Mouse (Mus musculus) CH12.LX (cell line): ENCODE results near the gene Hps1.

Source experiments
- BHLHE40 ChIP-seq: IDR thresholded peaks from 2 replicates; pipeline ENCODE4 v1.6.1; 2011; ENCODE audit warnings: mild to moderate bottlenecking, low read depth, low read length, improper control_type of control experiment
- CTCF ChIP-seq, 2 experiments: IDR thresholded peaks in 1 of 2; conservative IDR thresholded peaks in 1 of 2; 2 replicates each; pipeline ENCODE4 v1.5.1; 2011 to 2012; ENCODE audit warnings: low read depth in 2 of 2, low read length in 2 of 2, improper control_type of control experiment in 1 of 2, inconsistent platforms in 1 of 2, mild to moderate bottlenecking in 1 of 2, moderate library complexity in 1 of 2
- E2F4 ChIP-seq: IDR thresholded peaks from 2 replicates; pipeline ENCODE4 v1.6.1; 2011; ENCODE audit warnings: low read depth, low read length, improper control_type of control experiment; ENCODE audit not compliant: insufficient replicate concordance
- ELF1 ChIP-seq: IDR thresholded peaks from 2 replicates; pipeline ENCODE4 v1.6.1; 2014; ENCODE audit warnings: low read depth, mild to moderate bottlenecking, inconsistent platforms, low read length, improper control_type of control experiment
- EP300 ChIP-seq: IDR thresholded peaks from 2 replicates; pipeline ENCODE4 v1.6.1; 2011; ENCODE audit warnings: low read length, improper control_type of control experiment
- MAFK ChIP-seq: IDR thresholded peaks from 2 replicates; pipeline ENCODE4 v1.6.1; 2011; ENCODE audit warnings: low read length, improper control_type of control experiment; ENCODE audit not compliant: insufficient replicate concordance
- MAX ChIP-seq: IDR thresholded peaks from 2 replicates; pipeline ENCODE4 v1.6.1; 2011; ENCODE audit warnings: low read length, improper control_type of control experiment
- MXI1 ChIP-seq: IDR thresholded peaks from 2 replicates; pipeline ENCODE4 v1.6.1; 2011; ENCODE audit warnings: mild to moderate bottlenecking, low read depth, low read length, improper control_type of control experiment
- POLR2A ChIP-seq: IDR thresholded peaks from 2 replicates; pipeline ENCODE4 v1.6.1; 2011; ENCODE audit warnings: low read depth, mild to moderate bottlenecking, improper control_type of control experiment, low read length
- UBTF ChIP-seq: IDR thresholded peaks from 2 replicates; pipeline ENCODE4 v1.6.1; 2012; ENCODE audit warnings: low read depth, mild to moderate bottlenecking, inconsistent platforms, low read length, improper control_type of control experiment, moderate library complexity

- TF ChIP-seq CTCF (conservative IDR thresholded peaks at IDR 0.05 in 1 of 2, IDR thresholded peaks at IDR 0.05 in 1 of 2; ENCODE audit: low read depth in 2 of 2, low read length in 2 of 2) (no peak), MXI1 (no peak), ELF1 (no peak), MAFK (no peak), E2F4 (no peak), BHLHE40 (no peak), POLR2A (no peak), EP300 (no peak), MAX (no peak), UBTF (no peak)
Observed at GRCm38 (mm10) chr19:42785562-42786220, 5.9 kb upstream of the Hps1 start.
